Mouse (Mus musculus): ENCODE results near the gene Tmem79.

- TF ChIP-seq CTCF (conservative IDR thresholded peaks at IDR 0.05; ENCODE audit: low read length) (no peak), POU5F1 (IDR thresholded peaks at IDR 0.05; ENCODE audit: borderline replicate concordance, low read length) (no peak)
Measured at GRCm38 (mm10) chr3:88354396-88355165, 18.6 kb upstream of the Tmem79 start.
